21 mouse cellular contexts compared by ENCODE assay signal in the genomic region with DNA sequence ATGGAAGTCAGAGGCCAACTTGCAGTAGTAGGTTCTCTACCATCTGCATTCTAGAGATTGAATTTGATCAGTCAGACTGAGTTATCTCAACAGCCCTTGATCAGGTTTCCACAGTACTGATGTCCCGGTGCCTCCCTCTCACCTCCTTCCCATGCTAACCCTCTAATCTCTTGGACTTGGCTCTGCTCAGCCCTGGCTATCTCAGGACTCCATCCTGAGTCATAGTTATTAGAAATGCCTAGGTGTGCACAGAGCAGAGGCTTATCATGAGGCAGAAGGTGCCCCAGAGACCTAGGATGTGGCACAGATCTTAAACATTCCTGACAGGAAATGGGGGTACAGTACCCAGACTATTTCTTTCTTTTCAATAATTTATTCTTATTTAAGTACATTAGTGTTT.
DNase-seq lines count a peak whose midpoint lies in the region; ATAC-seq and TF ChIP-seq lines count a peak whose summit lies in the region.
"Had no signal": no experiment of that assay in that cellular context is flagged by ENCODE, and none has a peak within 500 bp of the region (broad histone marks: within the 10 kb centered on the region; RNA-seq: fewer than 3 reads in every experiment).

No protein-coding gene starts in this region.

- H3K4me1 ChIP-seq in intestine, embryonic 16.5 days (ENCODE audit: control insufficient read depth, insufficient read depth, low read length), result no peaks in the 10 kb centered on the region
- H3K4me1 ChIP-seq in intestine, embryonic 15.5 days (replicated peaks), result 0 out of 2 replicates have a peak, but pooled peaks cover 2% of the 10 kb centered on the region
- H3K4me1 ChIP-seq in intestine, postnatal 0 days (replicated peaks; ENCODE audit: control insufficient read depth, insufficient read depth, low read length), result no peaks in the 10 kb centered on the region
- no peaks in the 10 kb centered on the region for H3K4me1 ChIP-seq in stomach, postnatal 0 days (replicated peaks; ENCODE audit: control insufficient read depth, insufficient read depth)
- H3K4me1 ChIP-seq in midbrain, embryonic 10.5 days, result no peaks in the 10 kb centered on the region; the same call in none of the 2 replicates

- ATAC-seq in intestine, embryonic 16.5 days, result 0 out of 2 replicates have a peak, but pooled peaks have one; percentile 62
- no peak for ATAC-seq in intestine, embryonic 15.5 days
- ATAC-seq in intestine, postnatal 0 days, result peak; percentile 86
- peak; percentile 64 for ATAC-seq in stomach, postnatal 0 days (ENCODE audit: low FRiP score, low TSS enrichment)
- ATAC-seq: activated CD4-positive, CD25-positive, alpha-beta regulatory T cell, adult 4 months; CD4-positive, CD25-positive, alpha-beta regulatory T cell, adult 4 months; Patski had no signal

- no peak overlapping the region for H3K27ac ChIP-seq in intestine, embryonic 16.5 days (ENCODE audit: low read length)
- H3K27ac ChIP-seq in intestine, embryonic 15.5 days, result no peak overlapping the region
- no peak overlapping the region for H3K27ac ChIP-seq in intestine, postnatal 0 days (ENCODE audit: low read depth, low read length)
- no peak overlapping the region for H3K27ac ChIP-seq in stomach, postnatal 0 days (replicated peaks)
- no peak overlapping the region for H3K27ac ChIP-seq in midbrain, embryonic 10.5 days (replicated peaks)

- no peak overlapping the region for H3K4me2 ChIP-seq in intestine, embryonic 16.5 days (ENCODE audit: low read depth, low read length)
- H3K4me2 ChIP-seq in intestine, embryonic 15.5 days (replicated peaks), result no peak overlapping the region
- no peak overlapping the region for H3K4me2 ChIP-seq in intestine, postnatal 0 days (replicated peaks; ENCODE audit: low read depth)
- no peak overlapping the region for H3K4me2 ChIP-seq in stomach, postnatal 0 days (replicated peaks; ENCODE audit: low read depth)

- no peak overlapping the region for H3K4me3 ChIP-seq in intestine, embryonic 16.5 days (ENCODE audit: low read length)
- no peak overlapping the region for H3K4me3 ChIP-seq in intestine, embryonic 15.5 days (replicated peaks)
- no peak overlapping the region for H3K4me3 ChIP-seq in intestine, postnatal 0 days (ENCODE audit: low read depth, low read length)
- H3K4me3 ChIP-seq in stomach, postnatal 0 days (ENCODE audit: low read depth, low read length), result no peak overlapping the region
- no peak overlapping the region for H3K4me3 ChIP-seq in midbrain, embryonic 10.5 days

- H3K9me3 ChIP-seq in intestine, embryonic 16.5 days (ENCODE audit: control insufficient read depth, low read length), result no peaks in the 10 kb centered on the region
- no peaks in the 10 kb centered on the region for H3K9me3 ChIP-seq in intestine, embryonic 15.5 days
- H3K9me3 ChIP-seq in intestine, postnatal 0 days (ENCODE audit: control insufficient read depth), result no peaks in the 10 kb centered on the region
- H3K9me3 ChIP-seq in stomach, postnatal 0 days (ENCODE audit: control insufficient read depth, low read length), result no peaks in the 10 kb centered on the region
- H3K9me3 ChIP-seq in midbrain, embryonic 10.5 days (replicated peaks), result no peaks in the 10 kb centered on the region
- H3K9me3 ChIP-seq: G1E had no signal

- no peak for TF ChIP-seq EP300 in stomach, postnatal 0 days (optimal IDR thresholded peaks at IDR 0.05)

- H3K36me3 ChIP-seq in intestine, embryonic 16.5 days (ENCODE audit: control insufficient read depth, insufficient read depth, low read length), result no peaks in the 10 kb centered on the region
- H3K36me3 ChIP-seq in intestine, embryonic 15.5 days, result no peaks in the 10 kb centered on the region
- H3K36me3 ChIP-seq in intestine, postnatal 0 days (ENCODE audit: control insufficient read depth, insufficient read depth), result no peaks in the 10 kb centered on the region
- H3K36me3 ChIP-seq in stomach, postnatal 0 days (ENCODE audit: control insufficient read depth, insufficient read depth, low read length), result no peaks in the 10 kb centered on the region
- no peaks in the 10 kb centered on the region for H3K36me3 ChIP-seq in midbrain, embryonic 10.5 days
- H3K36me3 ChIP-seq: G1E had no signal

- WGBS in intestine, embryonic 16.5 days, result 79% methylated on average over 1 of the region's 1 CpGs
- WGBS in intestine, embryonic 15.5 days, result 79% methylated on average over 1 of the region's 1 CpGs
- 45% methylated on average over 1 of the region's 1 CpGs for WGBS in intestine, postnatal 0 days
- WGBS in stomach, postnatal 0 days, result 92% methylated on average over 1 of the region's 1 CpGs
- 90% methylated on average over 1 of the region's 1 CpGs for WGBS in midbrain, embryonic 10.5 days

- no peak for TF ChIP-seq CTCF in intestine, postnatal 0 days (IDR thresholded peaks at IDR 0.05; ENCODE audit: low read depth)
- TF ChIP-seq CTCF in stomach, postnatal 0 days (IDR thresholded peaks at IDR 0.05; ENCODE audit: low read depth), result no peak

- H3K9ac ChIP-seq in intestine, embryonic 16.5 days (ENCODE audit: low read depth, low read length), result no peak overlapping the region
- H3K9ac ChIP-seq in intestine, embryonic 15.5 days, result no peak overlapping the region
- H3K9ac ChIP-seq in intestine, postnatal 0 days (ENCODE audit: low read depth, low read length), result no peak overlapping the region
- H3K9ac ChIP-seq in stomach, postnatal 0 days (ENCODE audit: low read length), result no peak overlapping the region

- no peaks in the 10 kb centered on the region for H3K27me3 ChIP-seq in intestine, embryonic 16.5 days (replicated peaks; ENCODE audit: control insufficient read depth, insufficient read depth, low read length)
- no peaks in the 10 kb centered on the region for H3K27me3 ChIP-seq in intestine, embryonic 15.5 days (replicated peaks)
- no peaks in the 10 kb centered on the region for H3K27me3 ChIP-seq in intestine, postnatal 0 days (replicated peaks; ENCODE audit: control insufficient read depth, insufficient read depth, low read length)
- no peaks in the 10 kb centered on the region for H3K27me3 ChIP-seq in stomach, postnatal 0 days (ENCODE audit: control insufficient read depth, insufficient read depth, low read length)
- no peaks in the 10 kb centered on the region for H3K27me3 ChIP-seq in midbrain, embryonic 10.5 days (ENCODE audit: low read depth, poor library complexity, severe bottlenecking)
- H3K27me3 ChIP-seq: Patski had no signal

- peak; percentile 48 for DNase-seq in heart, adult 11 months
- DNase-seq in heart, postnatal 36 days, result no peak
- DNase-seq in stomach, postnatal 0 days (ENCODE audit: low spot score), result no peak
- no peak for DNase-seq in midbrain, embryonic 10.5 days (ENCODE audit: low spot score)
- DNase-seq in spleen, postnatal 14 days (ENCODE audit: low spot score in 2 of 2), result no peak
- DNase-seq: adrenal gland, adult 2 months; adrenal gland, adult 8-10 months; adrenal gland, postnatal 10 days; adrenal gland, postnatal 14 days; adrenal gland, postnatal 25 days; adrenal gland, postnatal 36 days; B cell, adult 2 months; cerebellum, adult 11 months; cerebellum, adult 11-12 months had no signal

- intact Hi-C loops in heart, postnatal 36 days (cut with DNase I), result no loop called here
